Mouse (Mus musculus) frontal cortex, postnatal 36 days (tissue): Measurements from ENCODE around the gene Arhgap24.

ENCODE experiments used
- DNase-seq, 2 experiments: peaks; one replicate each; pipeline ENCODE4 v3.0.0; 2022; ENCODE audit warnings: low spot score in 2 of 2

The Arhgap24 gene

GRCm38 (mm10) chr5:102498747-102499146, 17.6 kb downstream of the Arhgap24 start:
- no peak for DNase-seq

GRCm38 (mm10) chr5:102502333-102502732, 21.1 kb downstream of the Arhgap24 start:
- no peak for DNase-seq

GRCm38 (mm10) chr5:102503066-102503465, 21.9 kb downstream of the Arhgap24 start:
- DNase-seq: no peak

DNA sequence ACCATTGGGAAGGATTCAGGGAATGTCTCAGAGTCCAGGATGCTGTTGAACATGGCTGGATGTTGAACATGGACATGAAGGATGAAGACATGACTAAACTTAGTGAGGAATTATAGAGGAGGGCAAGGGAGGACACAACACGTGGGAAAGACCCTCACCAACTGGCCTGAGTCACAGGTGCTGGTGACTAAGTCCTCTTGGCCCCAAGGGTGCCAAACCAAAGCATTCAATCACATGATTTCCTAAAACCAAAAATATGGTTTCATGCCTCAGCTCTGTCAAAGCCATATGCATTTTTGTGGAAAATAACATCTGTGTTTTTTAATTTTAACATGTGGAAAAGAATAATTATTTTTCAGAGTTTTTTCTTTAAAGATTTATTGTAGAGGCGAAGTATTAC, 22.7 kb downstream of the Arhgap24 start:
- DNase-seq: no peak

GRCm38 (mm10) chr5:102504557-102504956, 23.4 kb downstream of the Arhgap24 start:
- no peak for DNase-seq

- DNase-seq: no peak
Observed at GRCm38 (mm10) chr5:102508162-102508561, 27.0 kb downstream of the Arhgap24 start.

DNA sequence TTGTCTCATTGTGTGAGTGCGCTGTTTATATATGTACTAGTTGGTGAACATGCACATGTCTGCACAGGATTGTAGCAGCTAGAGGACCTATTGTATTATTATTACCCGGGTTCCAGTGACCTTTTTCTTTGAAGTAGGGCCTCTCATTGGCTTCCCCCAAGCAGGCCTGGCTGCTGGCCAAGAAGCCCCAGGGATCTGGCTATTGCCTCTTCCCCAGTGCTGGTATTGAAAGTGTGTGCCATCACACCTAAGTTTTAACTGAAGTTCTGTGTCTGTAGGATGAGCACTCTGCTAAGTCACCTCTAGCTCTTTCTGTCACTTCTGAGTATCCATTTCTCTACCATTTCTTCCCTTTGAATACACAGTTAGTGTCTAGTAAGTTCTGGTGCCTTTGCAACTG, 28.2 kb downstream of the Arhgap24 start:
- no peak for DNase-seq

DNA sequence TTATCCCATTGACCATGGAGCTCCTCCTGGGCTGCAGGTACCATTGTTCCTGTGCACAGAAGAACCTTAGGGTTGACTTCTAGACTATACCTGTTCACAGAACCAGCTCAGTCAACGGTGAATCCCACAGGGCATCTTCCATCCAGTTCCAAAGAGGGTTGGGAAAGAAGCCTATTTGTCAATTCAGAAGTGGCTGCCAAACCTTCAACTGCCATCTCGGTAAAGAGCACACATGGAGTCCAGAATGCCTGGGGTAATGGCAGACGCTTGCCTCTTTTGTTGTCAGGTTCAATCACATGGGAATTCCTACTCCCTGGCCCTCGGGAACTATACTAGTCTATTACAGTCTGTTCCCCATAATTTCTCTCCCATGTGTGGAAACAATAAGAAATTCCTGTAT, 30.5 kb downstream of the Arhgap24 start:
- DNase-seq: no peak

- DNase-seq: no peak
Observed at GRCm38 (mm10) chr5:102515496-102515895, 34.3 kb downstream of the Arhgap24 start.

DNA sequence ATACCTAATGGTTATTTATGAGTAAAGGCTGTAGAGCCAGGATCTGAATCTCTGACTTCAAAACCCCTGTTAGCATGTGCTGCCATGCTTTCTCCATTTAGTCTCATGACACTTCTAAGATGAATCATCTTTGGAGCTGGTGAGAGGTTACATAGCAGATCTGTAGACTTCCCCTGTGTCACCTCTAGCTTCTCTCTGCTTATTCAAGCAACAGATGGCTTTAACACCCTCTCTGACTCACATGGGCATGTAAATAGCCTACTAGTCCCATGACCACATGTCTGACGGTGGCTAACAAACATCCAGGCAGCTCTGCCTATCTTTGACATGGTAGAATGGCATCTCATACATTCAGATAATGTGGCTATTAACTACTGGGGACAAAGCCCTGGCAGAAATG, 39.3 kb downstream of the Arhgap24 start:
- DNase-seq: no peak

GRCm38 (mm10) chr5:102535311-102535710, 54.1 kb downstream of the Arhgap24 start:
- no peak for DNase-seq

GRCm38 (mm10) chr5:102537819-102538218, 56.6 kb downstream of the Arhgap24 start:
- no peak for DNase-seq

- DNase-seq: no peak
Observed at GRCm38 (mm10) chr5:102546296-102546695, 65.1 kb downstream of the Arhgap24 start.

DNA sequence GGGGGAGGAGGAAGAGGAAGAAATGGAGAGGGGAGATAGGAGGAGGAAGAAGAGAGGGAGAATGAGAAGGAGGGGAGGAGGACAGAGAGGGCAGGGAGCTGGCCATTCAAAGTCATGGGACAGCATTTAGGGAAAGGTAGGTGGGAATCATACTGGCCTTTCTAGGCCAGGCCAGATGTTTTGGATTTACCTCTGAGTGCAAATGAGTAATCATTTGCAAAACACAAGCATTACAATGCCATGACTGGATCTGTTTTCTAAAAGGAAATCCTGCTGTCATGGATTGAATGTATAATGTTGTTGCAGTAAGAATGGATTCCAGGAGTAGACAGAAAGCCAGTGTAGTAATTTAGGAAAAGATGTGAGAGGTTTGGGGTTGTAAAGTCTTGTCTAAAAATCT, 66.6 kb downstream of the Arhgap24 start:
- DNase-seq: no peak

DNA sequence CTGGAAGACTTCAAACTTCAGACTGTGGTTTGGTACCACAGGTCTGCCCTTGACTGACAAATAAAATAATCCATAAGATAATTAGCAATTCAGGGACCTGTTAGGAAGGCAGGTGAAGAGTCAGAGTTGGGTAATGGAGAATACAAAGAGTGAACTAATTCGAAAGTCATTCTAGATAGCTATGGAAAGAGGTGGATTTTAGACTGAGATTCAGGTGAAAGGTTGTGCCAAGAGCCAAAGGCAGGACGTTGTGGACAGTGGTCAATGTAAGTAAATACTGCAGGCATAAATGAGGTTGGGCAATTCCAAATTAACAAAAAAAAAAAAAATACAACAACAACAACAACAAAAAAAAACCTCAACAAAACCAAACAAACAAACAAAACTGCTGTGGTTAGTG, 67.2 kb downstream of the Arhgap24 start:
- DNase-seq: no peak

- no peak for DNase-seq
Observed at GRCm38 (mm10) chr5:102550211-102550610, 69.0 kb downstream of the Arhgap24 start.

DNA sequence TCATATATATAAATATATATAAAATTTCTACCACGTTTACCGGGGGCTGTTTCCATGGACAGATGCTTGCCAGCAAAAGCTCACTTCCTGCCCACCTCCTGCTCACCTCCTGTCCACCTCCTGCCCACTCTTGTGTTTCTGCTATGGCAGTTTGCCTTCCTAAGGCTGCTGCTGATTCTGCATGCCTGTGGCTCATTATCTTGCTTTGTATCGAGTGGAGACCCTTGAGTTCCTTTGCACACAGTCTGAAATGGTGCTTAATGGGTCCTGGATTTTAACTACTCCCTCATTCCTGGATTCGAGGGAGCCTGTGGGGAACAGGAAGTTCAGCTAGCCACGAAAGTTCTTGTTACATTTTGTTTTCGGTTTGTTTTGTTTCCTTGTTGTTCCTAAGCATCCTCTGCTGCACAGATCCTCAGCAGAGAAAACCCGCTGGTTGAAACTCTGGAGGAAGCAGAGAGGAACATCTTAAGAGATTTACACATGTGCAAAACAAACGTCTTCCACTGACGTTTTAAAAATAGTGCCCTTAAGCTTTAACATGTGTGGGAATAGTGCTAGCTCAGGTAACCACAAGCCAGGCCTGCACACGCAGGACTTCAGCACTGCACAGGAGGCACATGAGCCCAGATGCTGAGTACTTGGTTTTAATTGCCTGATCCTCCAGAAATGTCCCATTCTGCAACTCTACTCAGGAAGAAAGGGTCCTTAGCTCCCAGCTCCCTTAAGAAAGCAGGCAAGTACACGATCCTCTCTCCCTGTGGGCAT, 69.9 kb downstream of the Arhgap24 start:
- DNase-seq: no peak

DNA sequence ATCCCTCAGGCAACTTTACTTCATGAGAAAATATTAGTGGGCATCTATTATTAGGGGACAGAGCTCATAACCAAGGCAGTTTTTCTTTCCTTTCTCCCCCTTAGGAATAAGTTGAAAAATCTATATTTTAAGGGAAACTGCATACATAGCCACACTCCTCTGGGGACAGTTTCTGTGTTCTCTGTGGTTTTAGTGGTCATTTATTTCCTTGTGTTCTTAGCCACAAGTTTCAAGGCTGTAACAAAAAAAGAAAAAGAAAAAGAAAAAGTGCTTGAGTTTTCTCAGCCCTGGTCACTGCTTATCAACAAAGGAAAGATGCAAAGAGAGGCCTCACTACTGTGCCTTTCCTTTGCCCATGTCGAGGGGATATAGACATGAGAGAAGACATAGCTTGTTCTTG, 71.3 kb downstream of the Arhgap24 start:
- no peak for DNase-seq

DNA sequence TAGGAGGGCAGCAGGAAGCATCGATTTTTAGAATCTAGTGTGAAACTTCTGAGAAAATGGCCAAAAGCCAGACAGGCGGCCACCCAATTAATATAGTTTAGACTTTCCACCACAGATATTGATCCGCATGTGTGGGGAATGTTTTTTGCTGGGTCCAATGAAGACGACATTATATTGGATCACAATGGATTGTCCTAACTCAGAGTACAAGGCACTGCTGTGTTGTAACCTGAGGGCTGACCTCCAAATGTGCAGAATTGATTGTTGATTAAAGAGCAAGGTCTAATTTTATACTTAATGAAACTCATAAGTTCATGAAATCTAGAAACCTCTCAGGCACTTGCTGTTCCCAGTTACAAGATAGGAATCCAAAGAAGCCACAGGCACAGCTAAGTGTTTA, 74.8 kb downstream of the Arhgap24 start:
- DNase-seq: no peak

- DNase-seq: no peak
Observed at GRCm38 (mm10) chr5:102560270-102560669, 79.1 kb downstream of the Arhgap24 start.

DNA sequence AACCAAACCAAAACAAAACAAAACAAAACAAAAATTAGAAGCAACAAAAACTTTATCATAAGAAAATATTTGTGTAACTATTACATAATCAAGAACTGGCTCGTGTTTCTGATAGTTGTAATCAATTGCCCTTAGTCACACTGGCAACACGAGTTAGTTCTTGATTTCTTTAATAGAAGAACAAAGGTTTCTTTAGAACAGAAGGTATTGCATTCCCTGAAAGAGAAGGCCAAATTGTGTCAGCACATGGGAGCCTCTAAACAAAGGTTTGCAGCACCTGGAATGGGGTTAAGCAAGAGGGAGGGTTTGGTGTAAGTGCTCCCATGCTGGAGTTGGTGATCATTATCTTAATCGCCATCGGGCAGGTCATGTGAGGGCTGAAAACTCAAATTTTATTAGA, 82.8 kb downstream of the Arhgap24 start:
- DNase-seq: no peak

DNA sequence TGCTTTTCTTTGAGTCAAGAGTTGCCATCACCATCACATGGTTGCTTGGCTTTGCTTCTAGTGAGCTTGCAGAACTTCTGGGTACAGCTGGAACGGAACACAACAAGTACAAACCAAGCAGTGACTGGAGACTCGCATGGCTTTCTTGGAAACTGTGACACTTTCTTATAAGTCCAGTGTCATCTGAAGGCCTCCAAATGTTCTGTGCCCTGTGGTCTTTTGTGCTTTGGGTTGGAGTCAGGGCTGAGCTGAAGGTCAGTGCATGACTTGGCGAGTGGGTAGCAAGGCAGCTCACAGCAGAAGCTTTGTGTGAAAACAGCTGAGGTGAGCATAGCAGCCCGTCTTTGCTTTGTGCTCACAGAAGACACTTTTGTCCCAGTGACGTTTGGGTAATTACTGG, 87.6 kb downstream of the Arhgap24 start:
- no peak for DNase-seq

DNA sequence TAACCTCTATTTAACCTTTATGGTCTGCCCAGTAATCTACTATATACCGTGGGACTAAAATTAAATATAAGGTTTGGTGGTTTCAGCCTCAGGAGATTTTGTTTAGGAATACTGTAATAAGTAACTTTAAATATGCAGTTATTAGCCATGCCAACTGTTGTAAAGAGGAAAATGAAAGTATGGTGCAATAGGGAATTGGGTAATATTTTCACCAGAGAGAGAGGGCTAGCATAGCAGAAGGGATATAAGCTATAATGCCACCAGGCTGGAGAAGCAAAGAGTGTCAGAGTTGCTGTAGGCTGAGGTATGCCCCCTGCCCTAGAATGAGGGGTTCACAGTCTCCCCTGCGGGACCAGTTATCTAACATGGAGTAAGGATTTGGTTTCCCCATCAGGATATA, 90.3 kb downstream of the Arhgap24 start:
- no peak for DNase-seq

- no peak for DNase-seq
Observed at GRCm38 (mm10) chr5:102576750-102577149, 95.6 kb downstream of the Arhgap24 start.
